Mouse (Mus musculus) kidney, embryonic 16.5 days (tissue): ENCODE measurements at regions not wholly inside any gene's neighbourhood (a gene's known extent, or its start where the extent isn't known, plus 50 kb on each side); places are given as distances from the start of the nearest gene placed in this dataset.

Source experiments
- ATAC-seq: fragments of 200-750 bp; cut with Nextera tagmentation; 2 replicates; pipeline ENCODE4 v1.8.0; 2017; ENCODE audit warnings: moderate TSS enrichment; ENCODE audit not compliant: low FRiP score, low TSS enrichment
- H3K27ac ChIP-seq: fragments of 300-500 bp; sonication (generic); 2 replicates; pipeline ENCODE4 v1.5.1; 2014; ENCODE audit warnings: low read length
- H3K27me3 ChIP-seq: fragments of 300-500 bp; sonication (generic); 2 replicates; pipeline ENCODE4 v1.6.1; 2014; ENCODE audit warnings: low read length, control low read depth, mixed read lengths; ENCODE audit not compliant: insufficient read depth
- H3K36me3 ChIP-seq: fragments of 300-500 bp; sonication (generic); 2 replicates; pipeline ENCODE4 v1.6.1; 2014; ENCODE audit warnings: low read length, control low read depth, mixed read lengths; ENCODE audit not compliant: insufficient read depth
- H3K4me1 ChIP-seq: fragments of 300-500 bp; sonication (generic); 2 replicates; pipeline ENCODE4 v1.6.1; 2014; ENCODE audit warnings: low read length, control low read depth, mixed read lengths; ENCODE audit not compliant: insufficient read depth
- H3K4me2 ChIP-seq: fragments of 300-500 bp; sonication (generic); replicated peaks from 2 replicates; pipeline ENCODE4 v1.6.1; 2014; ENCODE audit warnings: low read depth, low read length
- H3K4me3 ChIP-seq: fragments of 300-500 bp; sonication (generic); 2 replicates; pipeline ENCODE4 v1.5.1; 2014; ENCODE audit warnings: mild to moderate bottlenecking, low read length
- H3K9ac ChIP-seq: fragments of 300-500 bp; sonication (generic); replicated peaks from 2 replicates; pipeline ENCODE4 v1.6.1; 2014; ENCODE audit warnings: low read length
- H3K9me3 ChIP-seq: fragments of 300-500 bp; sonication (generic); 2 replicates; pipeline ENCODE4 v1.6.1; 2016; ENCODE audit warnings: low read length, control low read depth
- WGBS: fragments of 180-500 bp; shearing (Covaris S2); extraction: QIAGEN DNeasy Blood & Tissue Kit; methylation state at CpG from one replicate; pipeline ENCODE4 v1.1.7; 2014; 5-methylcytosine and 5-hydroxymethylcytosine counted together

DNA sequence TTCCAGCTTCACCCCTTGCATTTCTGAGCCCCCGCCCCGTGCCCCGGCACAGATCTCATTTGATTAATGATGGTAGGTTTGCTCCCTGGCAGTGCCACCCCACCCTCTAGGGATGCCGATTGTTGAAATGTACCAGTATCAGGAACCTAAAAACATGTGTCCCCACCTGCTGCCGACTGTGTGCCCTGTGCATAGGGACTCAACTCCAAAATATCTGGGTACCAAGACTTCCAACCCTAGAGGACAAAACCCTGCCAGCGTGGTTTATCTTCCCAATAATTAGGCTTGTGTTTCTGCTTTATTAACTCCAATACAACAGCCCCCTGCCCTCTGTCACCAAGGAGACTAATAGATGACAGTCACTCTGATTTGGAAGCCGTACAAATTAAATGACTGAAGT is 524.7 kb upstream of the Sall1 start:
- no peak overlapping the region for H3K4me3 ChIP-seq
- peaks cover 55% of the 10 kb centered on the region for H3K4me1 ChIP-seq
- H3K27ac ChIP-seq, result no peak overlapping the region; the same call in 1 of the 2 replicates
- H3K9ac ChIP-seq, result no peak overlapping the region
- no peak for ATAC-seq
- no peak overlapping the region for H3K4me2 ChIP-seq
- H3K36me3 ChIP-seq, result no peaks in the 10 kb centered on the region
- no peaks in the 10 kb centered on the region for H3K9me3 ChIP-seq
- H3K27me3 ChIP-seq, result no peaks in the 10 kb centered on the region
- whole genome bisulfite sequencing, result 54% methylated on average over 7 of the region's 7 CpGs

DNA sequence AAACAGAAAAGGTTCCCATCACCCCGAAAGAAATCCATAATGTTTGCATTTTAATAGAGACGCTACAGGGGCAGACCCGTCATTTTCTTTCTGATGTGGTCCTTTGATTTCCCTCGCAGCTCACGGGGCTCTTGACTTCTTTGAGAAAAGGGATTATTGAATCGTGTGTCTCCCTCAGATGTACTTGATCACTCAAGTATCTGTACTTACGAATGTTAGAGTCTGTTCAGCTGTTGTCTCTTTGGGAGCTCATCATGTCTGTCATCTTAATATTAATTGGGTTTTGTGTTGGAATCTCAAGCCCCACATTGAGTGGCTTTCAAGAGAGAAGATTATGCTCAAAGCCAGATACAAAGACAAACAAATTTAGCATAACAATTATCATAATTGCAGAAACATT is 523.0 kb upstream of the Sall1 start:
- no peak overlapping the region for H3K4me2 ChIP-seq
- H3K4me3 ChIP-seq, result no peak overlapping the region
- no peak overlapping the region for H3K9ac ChIP-seq
- H3K27ac ChIP-seq, result no peak overlapping the region
- WGBS, result 78% methylated on average over 7 of the region's 7 CpGs
- H3K4me1 ChIP-seq, result peaks cover 49% of the 10 kb centered on the region
- no peaks in the 10 kb centered on the region for H3K27me3 ChIP-seq
- H3K9me3 ChIP-seq, result no peaks in the 10 kb centered on the region
- H3K36me3 ChIP-seq, result no peaks in the 10 kb centered on the region
- ATAC-seq, result no peak

DNA sequence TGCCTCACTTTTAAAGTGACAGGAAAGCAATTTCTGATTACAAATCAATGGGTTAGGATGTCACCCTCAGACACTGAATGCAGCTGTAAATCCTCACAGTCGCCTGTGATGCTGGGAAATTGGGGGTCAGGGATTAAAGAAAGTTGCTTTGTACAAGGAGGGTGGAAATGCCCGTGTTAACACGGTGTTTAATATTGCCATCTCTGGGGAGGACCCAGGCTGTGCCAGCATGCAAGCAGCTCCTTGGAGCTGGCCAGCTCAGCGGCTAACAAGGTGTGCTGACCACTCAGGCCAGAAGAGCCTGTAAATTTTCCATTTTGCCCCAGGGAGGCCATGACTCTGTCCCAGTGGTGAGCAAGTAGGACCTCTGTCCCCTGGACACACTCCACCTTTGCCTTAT is 522.5 kb upstream of the Sall1 start:
- no peak overlapping the region for H3K9ac ChIP-seq
- H3K4me3 ChIP-seq, result no peak overlapping the region
- no peaks in the 10 kb centered on the region for H3K27me3 ChIP-seq
- H3K36me3 ChIP-seq, result no peaks in the 10 kb centered on the region
- no peaks in the 10 kb centered on the region for H3K9me3 ChIP-seq
- H3K27ac ChIP-seq, result no peak overlapping the region
- 27% methylated on average over 4 of the region's 4 CpGs for WGBS
- peaks cover 49% of the 10 kb centered on the region for H3K4me1 ChIP-seq
- ATAC-seq, result no peak
- no peak overlapping the region for H3K4me2 ChIP-seq

GRCm38 (mm10) chr8:89565147-89565826 is 521.3 kb upstream of the Sall1 start:
- H3K4me3 ChIP-seq, result no peak overlapping the region
- no peaks in the 10 kb centered on the region for H3K27me3 ChIP-seq
- WGBS, result 81% methylated on average over 9 of the region's 9 CpGs
- peaks cover 41% of the 10 kb centered on the region for H3K4me1 ChIP-seq
- no peaks in the 10 kb centered on the region for H3K36me3 ChIP-seq
- H3K4me2 ChIP-seq, result no peak overlapping the region
- H3K9ac ChIP-seq, result no peak overlapping the region
- H3K9me3 ChIP-seq, result no peaks in the 10 kb centered on the region
- no peak overlapping the region for H3K27ac ChIP-seq
- no peak for ATAC-seq

DNA sequence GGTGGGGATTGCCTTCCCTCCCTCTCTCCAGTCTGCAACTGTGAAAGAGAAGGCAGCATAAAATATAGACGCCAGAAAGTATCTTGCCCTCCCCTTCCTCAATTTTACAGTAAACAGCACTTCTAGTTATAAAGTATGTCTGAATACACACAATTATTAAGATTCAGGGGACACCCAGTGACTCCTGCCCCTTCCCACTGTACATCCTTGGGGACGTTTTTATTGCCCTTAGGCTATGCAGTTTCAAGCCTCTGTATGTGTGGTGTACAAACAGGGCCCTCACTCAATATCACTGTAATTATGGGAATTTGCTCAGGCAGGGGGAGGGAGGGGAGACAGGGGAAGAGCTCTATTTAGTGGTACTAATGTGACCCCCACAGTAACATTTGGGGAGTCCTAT is 519.6 kb upstream of the Sall1 start:
- H3K9ac ChIP-seq, result no peak overlapping the region

DNA sequence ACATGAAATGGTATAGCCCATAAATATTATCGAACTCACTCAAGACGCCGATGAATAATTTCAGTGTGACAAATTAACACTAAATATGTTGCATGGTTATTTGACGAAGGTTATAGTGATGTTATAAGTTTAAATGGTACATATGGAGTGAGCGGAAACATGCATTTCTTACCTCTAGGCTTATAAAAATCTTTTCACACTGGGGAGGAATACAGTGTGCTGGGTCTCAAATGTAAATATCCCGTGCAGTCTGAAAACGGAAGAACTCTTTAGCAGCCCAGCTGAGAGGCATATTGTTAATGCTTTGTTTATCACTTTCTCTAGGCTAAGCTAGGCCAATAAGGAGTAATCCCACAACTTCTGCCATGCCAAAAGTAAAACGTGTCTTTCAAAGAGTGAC is 518.6 kb upstream of the Sall1 start:
- 38% methylated on average over 8 of the region's 8 CpGs for WGBS
- ATAC-seq, result peak; percentile 62
- no peaks in the 10 kb centered on the region for H3K9me3 ChIP-seq
- H3K9ac ChIP-seq, result no peak overlapping the region
- no peak overlapping the region for H3K4me2 ChIP-seq
- peak overlapping the region; percentile 73 for H3K27ac ChIP-seq
- peaks cover 28% of the 10 kb centered on the region for H3K4me1 ChIP-seq
- no peaks in the 10 kb centered on the region for H3K36me3 ChIP-seq
- H3K4me3 ChIP-seq, result no peak overlapping the region
- H3K27me3 ChIP-seq, result no peaks in the 10 kb centered on the region

More for the DNA sequence above, 519.6 kb upstream of the Sall1 start:
- Histone ChIP-seq H3K9me3 (no peaks in the 10 kb centered on the region), H3K4me3 (no peak overlapping the region), H3K27me3 (no peaks in the 10 kb centered on the region), H3K27ac (no peak overlapping the region), H3K36me3 (no peaks in the 10 kb centered on the region), H3K4me1 (peaks cover 28% of the 10 kb centered on the region), H3K4me2 (no peak overlapping the region)
- 17% methylated on average over 2 of the region's 2 CpGs for WGBS
- ATAC-seq, result peak; percentile 92

DNA sequence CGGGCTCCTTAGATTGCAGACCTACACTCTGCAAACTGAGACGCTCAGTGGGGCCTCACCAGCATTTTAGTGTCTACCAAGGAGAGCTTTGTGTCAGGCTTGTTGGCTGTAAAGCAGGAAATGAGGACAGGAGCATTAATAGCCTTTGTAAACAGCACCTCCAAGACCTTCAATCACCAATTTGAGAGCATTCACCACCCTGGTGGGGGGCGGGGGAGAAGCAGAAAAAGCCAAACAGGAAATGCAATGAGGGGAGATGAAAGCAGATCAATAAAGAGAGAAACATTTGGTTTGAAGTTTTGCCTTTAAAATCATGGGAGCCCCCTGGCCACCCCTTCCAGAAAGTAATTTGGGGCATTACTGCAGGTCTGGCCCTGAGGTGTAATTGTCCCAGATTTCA is 497.3 kb upstream of the Sall1 start:
- no peak overlapping the region for H3K4me3 ChIP-seq
- no peaks in the 10 kb centered on the region for H3K27me3 ChIP-seq
- H3K9ac ChIP-seq, result no peak overlapping the region
- no peak overlapping the region for H3K4me2 ChIP-seq
- no peaks in the 10 kb centered on the region for H3K9me3 ChIP-seq
- ATAC-seq, result no peak
- no peak overlapping the region for H3K27ac ChIP-seq
- no peaks in the 10 kb centered on the region for H3K36me3 ChIP-seq
- H3K4me1 ChIP-seq, result peaks cover 11% of the 10 kb centered on the region
- 32% methylated on average over 3 of the region's 3 CpGs for WGBS

DNA sequence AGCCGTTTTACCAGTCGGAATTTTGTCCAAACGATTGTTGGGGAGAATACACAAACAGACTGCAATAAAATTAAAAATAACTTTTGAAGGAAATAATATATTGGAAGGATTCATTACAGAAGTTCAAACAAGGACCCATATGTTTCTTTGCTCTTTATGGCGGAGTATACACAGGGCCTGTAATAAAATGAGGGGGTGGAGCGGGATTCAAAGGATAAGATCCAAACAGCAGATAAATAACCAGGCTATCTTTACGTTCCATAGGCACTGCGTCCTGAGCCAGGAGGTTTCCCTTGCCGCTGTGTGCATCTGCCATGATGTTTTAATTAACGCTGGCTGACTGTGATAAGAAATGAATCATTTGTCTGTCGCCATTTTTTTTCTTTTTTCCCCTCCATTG is 490.6 kb upstream of the Sall1 start:
- Histone ChIP-seq H3K4me2 (no peak overlapping the region), H3K27ac (no peak overlapping the region), H3K36me3 (no peaks in the 10 kb centered on the region), H3K9ac (no peak overlapping the region), H3K9me3 (no peaks in the 10 kb centered on the region), H3K27me3 (no peaks in the 10 kb centered on the region), H3K4me3 (no peak overlapping the region), H3K4me1 (peaks cover 18% of the 10 kb centered on the region)
- 29% methylated on average over 10 of the region's 10 CpGs for WGBS
- no peak for ATAC-seq

GRCm38 (mm10) chr8:89525041-89525440 is 481.1 kb upstream of the Sall1 start:
- Histone ChIP-seq H3K9ac (no peak overlapping the region), H3K4me1 (no peaks in the 10 kb centered on the region), H3K27ac (no peak overlapping the region), H3K4me3 (no peak overlapping the region), H3K36me3 (no peaks in the 10 kb centered on the region), H3K4me2 (no peak overlapping the region), H3K27me3 (no peaks in the 10 kb centered on the region), H3K9me3 (no peaks in the 10 kb centered on the region)
- WGBS, result 87% methylated on average over 6 of the region's 6 CpGs
- ATAC-seq, result no peak

DNA sequence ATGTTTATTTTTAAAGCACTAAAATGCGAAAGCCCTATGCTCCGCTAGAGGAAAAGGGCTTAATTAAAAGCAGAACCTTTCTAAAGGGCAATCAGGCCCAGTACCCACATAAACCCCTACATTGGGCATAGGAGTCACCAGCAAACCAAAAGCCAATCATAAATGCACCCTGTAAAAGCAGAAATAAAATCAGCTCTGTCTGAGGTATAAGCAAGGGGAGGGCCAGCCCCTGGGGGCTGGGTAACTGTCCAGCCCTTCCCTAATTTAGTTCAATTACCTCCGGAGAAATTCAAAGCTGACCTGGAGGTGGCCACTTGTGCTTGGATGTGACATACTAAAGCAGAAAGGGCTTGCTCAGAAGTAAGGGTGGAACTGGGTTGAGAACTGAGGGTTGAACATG is 479.4 kb upstream of the Sall1 start:
- no peak overlapping the region for H3K9ac ChIP-seq
- no peaks in the 10 kb centered on the region for H3K36me3 ChIP-seq
- H3K4me2 ChIP-seq, result no peak overlapping the region
- no peaks in the 10 kb centered on the region for H3K9me3 ChIP-seq
- H3K4me1 ChIP-seq, result no peaks in the 10 kb centered on the region
- no peak overlapping the region for H3K27ac ChIP-seq
- 69% methylated on average over 3 of the region's 3 CpGs for WGBS
- ATAC-seq, result no peak
- H3K27me3 ChIP-seq, result no peaks in the 10 kb centered on the region
- no peak overlapping the region for H3K4me3 ChIP-seq
